Mouse (Mus musculus): ENCODE data around the gene Bcl7c. TPM values are rescaled to one million over a fixed set of nuclear protein-coding genes. Genes with fewer than 3 reads are reported as not detected.
"Not testable (repeated sequence)": the region's sequence is repeated elsewhere in the genome, so short reads cannot be mapped to it uniquely, and the experiment has no call there.

Gene Bcl7c
- total RNA-seq, 1 experiment from 2014 or later, result 72.0 TPM

DNA sequence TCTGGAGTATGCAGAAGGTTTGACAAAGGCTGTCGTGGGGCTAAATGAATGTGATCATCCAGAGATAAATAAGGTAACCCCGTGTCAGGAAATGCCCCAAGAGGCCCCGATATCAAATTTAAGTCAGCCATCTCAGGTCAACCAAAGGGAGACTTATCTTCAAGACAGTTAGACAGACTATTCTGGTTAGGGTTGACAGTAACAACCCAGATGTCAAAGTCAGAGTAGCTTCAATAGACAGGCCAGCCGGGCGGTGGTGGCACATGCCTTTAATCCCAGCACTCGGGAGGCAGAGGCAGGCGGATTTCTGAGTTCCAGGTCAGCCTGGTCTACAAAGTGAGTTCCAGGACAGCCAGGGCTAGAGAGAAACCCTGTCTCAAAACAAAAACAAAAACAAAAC is 15.0 kb downstream of the Bcl7c start:
- not testable (repeated sequence) for ATAC-seq (replicated peaks in 1 of 2; ENCODE audit: insufficient read depth in 1 of 2, low FRiP score in 2 of 2, low TSS enrichment in 1 of 2, low read depth in 1 of 2, poor library complexity in 2 of 2, severe bottlenecking in 2 of 2)

DNA sequence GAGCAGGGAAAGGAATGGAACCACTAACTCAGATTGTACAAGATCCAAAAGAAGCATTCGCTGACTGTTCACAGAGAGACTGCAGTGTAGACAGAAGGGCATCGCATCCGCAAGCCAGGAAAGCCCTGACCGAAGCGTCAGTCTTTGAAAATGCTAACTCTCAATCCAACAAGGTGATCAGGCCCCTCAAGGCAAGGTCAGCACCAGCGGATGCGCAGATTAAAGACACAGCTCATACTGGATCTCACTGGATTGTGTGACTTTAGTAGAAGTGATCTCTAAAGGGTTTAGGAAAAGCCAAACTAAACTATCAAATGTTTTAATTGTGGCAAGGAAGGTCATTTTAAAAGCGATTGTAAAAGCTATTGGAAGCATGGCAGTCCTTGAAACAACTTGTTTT is 15.4 kb downstream of the Bcl7c start:
- no peak for ATAC-seq (replicated peaks in 1 of 2; ENCODE audit: insufficient read depth in 1 of 2, low FRiP score in 2 of 2, low TSS enrichment in 1 of 2, low read depth in 1 of 2, poor library complexity in 2 of 2, severe bottlenecking in 2 of 2)

DNA sequence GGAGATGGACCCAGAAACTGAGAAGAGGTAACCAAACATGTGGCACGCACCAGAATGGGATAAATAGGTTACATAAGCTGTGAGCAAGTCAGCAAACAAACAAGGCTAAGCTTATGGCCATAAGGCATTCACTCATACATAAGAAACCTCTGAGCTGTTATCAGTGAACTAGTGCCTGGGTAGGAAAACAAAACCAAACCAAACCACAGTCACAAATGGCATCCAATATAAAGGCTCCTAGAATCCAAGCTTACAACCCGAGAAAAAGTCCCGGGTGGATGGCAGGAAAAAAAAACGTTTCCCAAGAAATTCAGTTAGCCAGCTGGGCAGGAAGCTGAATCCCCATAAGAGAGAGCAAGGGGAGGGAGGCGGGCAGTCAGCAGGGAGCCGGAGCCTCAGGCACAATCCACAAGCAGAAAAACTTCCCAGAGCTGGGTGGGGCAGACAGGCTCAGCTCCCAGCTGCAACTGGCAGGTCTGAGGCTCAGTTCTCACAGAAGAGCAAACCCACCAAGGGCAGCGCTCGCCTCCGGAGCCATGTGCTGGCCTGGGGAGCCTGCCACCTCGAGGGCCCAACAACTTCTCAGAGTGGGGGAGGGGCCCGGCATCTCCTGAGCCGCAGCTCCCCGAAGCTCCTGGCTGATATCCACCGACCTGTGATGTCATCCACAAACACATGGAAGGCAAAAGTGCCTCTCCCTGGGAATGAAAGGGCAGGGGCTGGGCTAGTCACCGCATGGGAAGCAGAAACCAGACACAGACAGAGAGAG is 17.3 kb downstream of the Bcl7c start:
- no peak for ATAC-seq (replicated peaks in 1 of 2; ENCODE audit: insufficient read depth in 1 of 2, low FRiP score in 2 of 2, low TSS enrichment in 1 of 2, low read depth in 1 of 2, poor library complexity in 2 of 2, severe bottlenecking in 2 of 2)

DNA sequence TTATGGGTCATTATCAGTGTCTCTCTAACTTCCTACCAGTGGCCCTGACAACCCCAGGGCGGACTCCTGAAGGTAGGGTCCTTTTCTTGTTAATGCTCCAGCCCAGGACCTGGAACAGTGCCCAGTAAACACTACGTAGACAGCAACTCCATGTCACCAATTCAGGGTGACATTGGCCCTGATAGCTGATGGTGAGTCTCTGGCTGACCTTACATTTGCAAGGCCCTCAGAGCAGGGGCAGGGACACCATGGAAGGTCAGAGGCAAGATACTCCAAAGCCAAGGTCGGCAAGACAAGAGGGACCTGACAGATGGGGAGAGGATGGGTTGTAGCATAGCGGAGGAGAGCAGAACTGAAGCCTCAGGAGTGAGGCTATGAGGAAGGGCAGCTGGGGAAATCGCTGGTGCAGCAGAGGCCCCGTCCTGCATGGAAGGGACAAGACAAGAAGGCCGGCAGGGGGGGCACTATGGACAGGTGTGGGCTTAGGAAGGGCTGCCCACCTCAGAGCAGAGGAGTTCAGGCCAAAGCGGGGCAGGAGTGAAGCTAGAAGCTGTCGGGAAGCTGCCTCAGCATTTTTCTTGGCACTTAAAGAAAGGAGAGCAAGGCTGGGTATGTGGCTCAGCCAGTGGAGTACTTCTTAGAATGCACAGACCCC is 19.0 kb downstream of the Bcl7c start:
- no peak for ATAC-seq (replicated peaks in 1 of 2; ENCODE audit: insufficient read depth in 1 of 2, low FRiP score in 2 of 2, low TSS enrichment in 1 of 2, low read depth in 1 of 2, poor library complexity in 2 of 2, severe bottlenecking in 2 of 2)

DNA sequence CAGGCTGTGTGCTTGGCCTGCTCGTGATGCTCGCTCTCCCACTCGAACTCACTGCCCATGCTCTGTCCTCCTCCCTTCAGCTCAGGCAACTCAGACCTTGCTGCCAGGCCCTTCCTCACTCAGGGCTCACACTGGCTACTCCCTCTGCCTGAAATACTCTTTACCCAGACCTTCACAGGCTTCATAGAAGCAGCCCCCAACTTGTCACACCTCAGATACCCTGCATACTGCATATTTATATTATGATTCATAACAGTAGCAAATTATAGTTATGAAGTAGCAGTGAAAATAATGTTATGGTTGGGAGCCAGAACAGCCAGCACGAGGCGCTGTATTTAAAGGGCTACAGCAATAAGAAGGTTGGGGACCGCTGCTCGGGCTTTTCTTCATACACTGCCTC is 19.8 kb downstream of the Bcl7c start:
- no peak for ATAC-seq (replicated peaks in 1 of 2; ENCODE audit: insufficient read depth in 1 of 2, low FRiP score in 2 of 2, low TSS enrichment in 1 of 2, low read depth in 1 of 2, poor library complexity in 2 of 2, severe bottlenecking in 2 of 2)

DNA sequence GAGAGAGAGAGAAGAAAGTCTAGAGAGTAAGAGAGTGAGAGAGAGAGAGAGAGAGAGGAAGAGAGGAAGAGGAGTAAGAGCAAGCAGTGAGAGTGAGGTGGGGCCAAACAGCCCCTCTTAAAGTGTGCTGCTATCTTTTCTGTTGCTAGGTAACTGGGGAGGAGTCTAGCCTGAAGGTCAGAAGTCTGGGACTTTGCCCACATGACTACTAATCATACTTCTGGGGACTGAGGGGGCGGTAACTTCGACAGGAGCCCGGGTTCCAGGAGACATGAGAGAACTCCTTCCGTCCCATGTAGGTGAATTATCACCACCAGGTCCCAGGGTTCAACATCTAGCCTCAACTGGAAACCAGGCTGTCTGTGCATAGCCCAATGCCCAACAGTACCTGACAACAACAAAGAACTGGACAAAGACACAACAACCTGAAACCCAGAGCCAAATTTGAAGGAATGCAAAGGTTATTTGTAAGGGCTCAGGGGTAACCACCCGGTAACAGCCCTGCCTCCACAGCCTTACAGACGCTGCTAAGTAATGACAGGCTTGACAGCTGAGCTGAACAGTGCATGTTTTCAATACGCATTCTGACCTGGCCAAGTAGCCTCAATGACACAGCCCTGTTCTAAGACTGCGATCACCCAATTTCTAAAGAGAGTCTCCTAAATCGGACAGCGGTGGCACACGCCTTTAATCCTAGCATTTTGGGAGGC is 21.8 kb downstream of the Bcl7c start:
- ATAC-seq (replicated peaks in 1 of 2; ENCODE audit: insufficient read depth in 1 of 2, low FRiP score in 2 of 2, low TSS enrichment in 1 of 2, low read depth in 1 of 2, poor library complexity in 2 of 2, severe bottlenecking in 2 of 2), result no peak

DNA sequence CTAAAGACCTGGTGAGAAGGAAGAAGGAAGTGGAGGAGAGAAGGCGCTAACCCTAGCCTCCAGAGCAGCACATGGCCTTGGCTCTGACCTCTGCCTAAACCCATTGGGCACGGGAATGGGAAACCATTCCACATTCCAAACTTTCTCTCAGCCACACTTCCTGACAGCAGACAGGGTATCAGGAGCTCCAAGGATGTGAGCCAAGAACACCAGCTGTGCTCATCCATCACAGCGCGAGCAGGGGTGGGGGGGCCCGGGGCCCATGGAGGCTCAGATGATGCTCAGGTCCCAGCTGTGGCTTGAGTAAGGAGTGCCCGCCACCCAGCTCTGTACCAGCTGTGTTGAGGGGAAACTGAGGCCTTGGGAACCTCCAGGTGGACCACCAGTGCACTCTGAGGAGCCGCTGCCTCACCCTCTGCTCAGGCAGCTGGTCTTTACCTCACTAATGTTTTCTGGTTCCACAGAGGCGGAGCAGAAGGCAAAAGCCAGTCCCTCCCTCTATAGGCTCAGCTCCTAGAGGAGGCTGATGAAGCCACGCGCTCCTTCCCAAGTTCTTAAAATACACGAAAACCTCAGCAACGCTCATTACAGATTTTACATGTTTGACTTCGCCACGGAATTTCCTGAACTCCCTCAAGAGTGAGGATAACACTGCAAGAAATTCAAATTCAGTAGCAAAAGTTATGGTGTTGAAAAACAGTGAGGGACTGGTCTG is 23.3 kb downstream of the Bcl7c start:
- ATAC-seq (replicated peaks in 1 of 2; ENCODE audit: insufficient read depth in 1 of 2, low FRiP score in 2 of 2, low TSS enrichment in 1 of 2, low read depth in 1 of 2, poor library complexity in 2 of 2, severe bottlenecking in 2 of 2), result no peak

DNA sequence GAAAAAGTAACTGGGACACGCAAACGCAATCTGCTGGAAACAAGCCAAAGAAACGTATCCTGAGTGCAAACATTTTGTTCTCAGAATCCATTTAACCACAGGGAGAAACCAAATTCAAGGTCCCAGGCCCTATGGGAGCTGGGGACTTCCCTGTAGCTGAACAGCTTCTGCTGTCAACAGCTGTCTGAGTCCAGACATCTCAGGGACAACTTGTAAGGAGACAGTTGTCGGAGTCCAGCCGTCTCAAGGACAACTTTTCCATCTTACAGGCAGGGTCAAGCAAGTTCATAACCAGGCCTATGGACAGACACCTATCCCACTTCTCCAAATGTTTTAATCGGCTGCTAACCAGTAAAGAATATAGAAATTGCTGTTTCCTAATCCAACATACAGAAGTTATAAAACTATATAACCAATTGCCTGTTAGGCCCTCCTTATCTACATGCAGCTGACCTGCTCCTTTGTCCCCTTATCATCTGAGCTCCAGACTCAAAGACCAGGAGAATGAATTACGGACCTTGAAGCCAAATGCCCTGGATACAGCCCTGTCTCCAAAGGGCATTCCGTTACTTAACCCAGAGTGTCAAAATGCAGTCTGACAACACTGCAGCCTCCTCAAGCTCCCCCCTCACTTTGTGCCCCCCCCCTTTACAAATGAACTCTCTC is 26.7 kb downstream of the Bcl7c start:
- ATAC-seq (replicated peaks in 1 of 2; ENCODE audit: insufficient read depth in 1 of 2, low FRiP score in 2 of 2, low TSS enrichment in 1 of 2, low read depth in 1 of 2, poor library complexity in 2 of 2, severe bottlenecking in 2 of 2), result no peak

DNA sequence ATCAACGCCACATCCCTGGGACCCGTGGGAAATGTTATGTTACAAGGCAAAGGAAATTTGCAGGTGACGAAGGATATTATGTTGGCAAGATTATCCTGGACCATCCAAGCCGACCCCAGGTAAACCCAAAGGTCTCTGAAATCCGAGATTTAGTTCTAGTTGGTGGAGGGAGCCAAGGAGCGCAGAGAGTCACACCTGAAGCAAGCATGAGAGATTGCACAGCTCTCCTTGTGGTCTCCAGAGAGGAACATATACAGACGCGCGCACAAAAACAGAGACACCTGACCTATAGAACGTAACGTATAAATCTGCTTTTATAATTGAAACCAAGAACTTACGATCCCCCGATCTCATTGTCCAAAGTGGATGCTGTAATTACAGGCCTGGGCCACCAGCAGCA is 28.2 kb downstream of the Bcl7c start:
- no peak for ATAC-seq (replicated peaks in 1 of 2; ENCODE audit: insufficient read depth in 1 of 2, low FRiP score in 2 of 2, low TSS enrichment in 1 of 2, low read depth in 1 of 2, poor library complexity in 2 of 2, severe bottlenecking in 2 of 2)

DNA sequence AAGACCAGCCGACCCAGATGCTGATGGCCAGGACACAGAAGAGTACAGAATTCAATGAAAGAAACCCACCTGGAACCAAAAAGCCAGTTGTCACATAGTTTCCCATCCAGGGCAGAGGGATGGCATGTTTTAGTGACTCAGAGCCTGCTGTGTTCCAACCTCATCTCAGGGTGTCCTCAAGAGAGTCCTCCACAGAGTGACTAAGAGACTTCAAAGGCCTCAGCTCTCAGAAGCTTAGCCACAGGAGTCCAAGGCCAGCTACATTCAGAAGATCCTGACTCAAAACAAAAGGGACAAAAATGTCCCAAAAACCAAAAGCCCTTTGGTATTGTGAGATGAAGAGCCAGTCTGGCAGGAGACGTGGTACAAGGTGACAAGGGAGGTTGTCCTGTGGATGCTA is 29.9 kb downstream of the Bcl7c start:
- ATAC-seq (replicated peaks in 1 of 2; ENCODE audit: insufficient read depth in 1 of 2, low FRiP score in 2 of 2, low TSS enrichment in 1 of 2, low read depth in 1 of 2, poor library complexity in 2 of 2, severe bottlenecking in 2 of 2), result no peak

DNA sequence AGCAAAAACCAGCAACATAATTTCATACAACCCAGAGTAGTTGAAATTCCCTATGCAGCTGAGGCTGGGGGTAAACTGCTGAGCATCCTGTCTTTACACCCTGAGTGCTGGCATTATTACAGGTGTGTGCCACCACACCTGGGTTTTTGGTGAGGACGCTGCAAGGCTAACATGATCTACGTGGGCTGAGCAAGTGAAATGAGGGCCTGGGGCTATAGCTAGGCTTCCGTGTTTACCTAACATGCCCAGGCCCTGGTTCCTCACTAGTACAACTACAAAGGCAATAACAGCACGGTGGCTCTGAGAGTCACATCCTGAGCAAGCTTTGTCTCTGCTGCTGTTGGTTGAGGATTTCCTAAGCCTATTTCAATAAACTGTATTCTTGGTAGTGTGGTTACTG is 31.1 kb downstream of the Bcl7c start:
- ATAC-seq (replicated peaks in 1 of 2; ENCODE audit: insufficient read depth in 1 of 2, low FRiP score in 2 of 2, low TSS enrichment in 1 of 2, low read depth in 1 of 2, poor library complexity in 2 of 2, severe bottlenecking in 2 of 2), result no peak

DNA sequence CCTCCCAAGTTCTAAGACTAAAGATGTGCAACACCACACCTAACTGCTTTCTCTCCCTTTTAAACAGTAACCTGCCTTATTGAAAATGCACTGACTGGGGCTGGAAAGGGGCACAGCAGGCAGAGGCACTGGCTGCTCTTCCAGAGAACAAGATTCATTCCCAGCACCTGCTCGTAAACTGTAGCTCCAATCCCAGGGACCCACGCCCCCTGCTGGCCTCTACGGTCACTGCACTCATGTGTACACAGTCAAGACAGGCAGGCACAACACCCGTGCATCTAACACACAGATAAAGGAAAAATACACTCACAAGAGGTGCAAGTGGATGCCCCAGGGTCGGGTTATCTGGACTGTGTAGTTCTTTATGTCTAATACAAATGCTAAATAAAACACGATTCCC is 31.7 kb downstream of the Bcl7c start:
- 0 out of 4 replicates have a peak, but pooled peaks of 1 of the 2 experiments have one; percentile 22 for ATAC-seq (replicated peaks in 1 of 2; ENCODE audit: insufficient read depth in 1 of 2, low FRiP score in 2 of 2, low TSS enrichment in 1 of 2, low read depth in 1 of 2, poor library complexity in 2 of 2, severe bottlenecking in 2 of 2)

DNA sequence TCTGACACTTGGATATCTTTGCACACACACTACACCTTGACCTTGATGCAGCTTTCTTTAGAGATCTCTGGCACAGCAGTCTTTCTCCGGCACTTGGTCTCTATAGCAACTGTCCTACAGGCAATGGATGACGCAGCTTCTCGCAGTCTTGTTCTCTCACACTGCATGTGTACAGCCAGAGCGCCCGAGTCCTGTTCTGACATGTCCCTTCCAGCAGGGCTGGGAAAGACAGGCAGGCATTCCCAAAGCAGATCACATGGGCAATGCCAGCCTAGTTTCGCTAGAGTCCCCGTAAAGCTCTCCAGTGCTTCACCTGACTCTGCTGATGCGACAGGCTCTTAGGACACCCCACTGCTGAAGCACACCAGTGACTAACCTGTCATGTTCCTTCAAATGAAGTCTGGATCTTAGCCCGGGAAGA is 33.3 kb downstream of the Bcl7c start:
- no peak for ATAC-seq (replicated peaks in 1 of 2; ENCODE audit: insufficient read depth in 1 of 2, low FRiP score in 2 of 2, low TSS enrichment in 1 of 2, low read depth in 1 of 2, poor library complexity in 2 of 2, severe bottlenecking in 2 of 2)

DNA sequence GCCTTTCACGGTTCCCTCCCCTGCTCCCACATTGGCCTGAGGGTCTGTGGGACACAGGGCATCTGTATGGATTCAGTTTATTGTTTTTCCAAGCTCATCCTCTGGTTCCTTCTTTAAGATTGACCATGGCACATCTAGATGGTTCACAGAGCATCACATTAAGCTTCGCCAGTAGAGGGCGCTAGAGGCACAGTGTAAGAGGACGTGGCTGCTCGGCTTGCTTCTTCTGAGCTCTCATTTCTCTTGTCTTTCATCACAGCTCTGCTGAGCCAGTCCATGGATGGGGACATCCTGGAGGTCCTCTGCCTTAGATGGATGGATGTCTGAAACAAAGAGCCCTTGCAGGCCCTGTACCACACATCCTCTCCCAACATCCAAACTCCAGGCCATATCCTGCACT is 33.8 kb downstream of the Bcl7c start:
- peak; percentile 83 to 90 for ATAC-seq (replicated peaks in 1 of 2; ENCODE audit: insufficient read depth in 1 of 2, low FRiP score in 2 of 2, low TSS enrichment in 1 of 2, low read depth in 1 of 2, poor library complexity in 2 of 2, severe bottlenecking in 2 of 2)

DNA sequence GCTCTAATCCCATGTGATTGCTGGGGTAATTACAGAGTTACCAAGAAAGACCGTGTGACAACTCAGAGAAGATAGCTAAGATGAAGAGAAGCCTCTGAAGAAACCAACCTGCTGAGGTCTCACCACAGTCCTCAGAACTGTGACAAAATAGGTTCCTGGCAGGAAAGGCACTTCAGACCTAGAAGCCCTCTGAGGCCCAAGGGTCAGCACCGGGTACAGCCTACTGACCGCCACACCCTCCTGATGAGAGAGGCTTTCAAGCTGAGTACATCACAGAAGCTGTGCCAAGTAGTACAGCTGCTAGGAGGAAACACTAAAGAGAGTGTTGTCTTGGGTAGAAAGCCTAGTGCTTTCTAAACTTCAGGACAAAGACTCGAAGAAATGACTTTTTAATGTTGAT is 36.0 kb downstream of the Bcl7c start:
- no peak for ATAC-seq (replicated peaks in 1 of 2; ENCODE audit: insufficient read depth in 1 of 2, low FRiP score in 2 of 2, low TSS enrichment in 1 of 2, low read depth in 1 of 2, poor library complexity in 2 of 2, severe bottlenecking in 2 of 2)

DNA sequence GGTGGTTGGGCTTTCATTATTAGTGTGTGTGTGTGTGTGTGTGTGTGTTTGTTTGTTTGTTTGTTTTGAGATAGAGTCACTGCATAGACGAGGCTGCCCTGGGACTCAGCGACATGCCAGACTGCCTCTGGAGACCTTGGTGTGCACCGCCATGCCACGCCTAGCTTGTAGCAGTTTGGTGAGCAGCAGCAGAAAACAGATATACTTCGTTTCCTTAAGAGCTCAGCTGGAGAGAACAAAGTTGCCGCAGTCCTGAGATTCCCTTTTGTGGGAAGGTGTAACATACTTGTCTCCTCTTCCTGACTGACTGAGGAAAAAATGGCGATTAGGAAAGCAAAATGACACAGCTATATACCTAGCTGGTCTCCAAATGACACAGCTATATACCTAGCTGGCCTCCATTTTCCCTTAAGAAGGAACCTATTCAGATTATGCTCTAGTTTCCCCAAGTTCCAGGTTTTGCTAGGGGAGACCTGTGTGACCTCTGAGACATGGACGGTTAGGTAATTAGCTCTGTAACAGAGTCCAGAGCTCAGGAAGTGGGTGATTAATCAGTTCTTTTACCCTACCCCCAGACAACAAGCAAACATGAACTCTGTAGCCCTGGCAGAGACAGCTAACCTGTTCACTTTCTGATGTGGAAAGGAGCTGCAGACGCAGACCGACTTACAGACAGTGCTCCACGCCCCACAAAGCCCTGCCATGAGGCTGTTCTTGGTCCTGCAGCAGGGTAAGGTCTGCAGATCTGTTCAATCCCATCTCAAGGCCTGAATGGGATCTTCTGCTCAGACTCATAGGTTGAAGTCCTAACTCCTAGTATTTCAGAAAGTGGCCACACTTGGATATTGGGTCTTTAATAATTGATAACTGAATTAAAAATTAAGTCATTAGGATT is 36.6 kb downstream of the Bcl7c start:
- no peak for ATAC-seq (replicated peaks in 1 of 2; ENCODE audit: insufficient read depth in 1 of 2, low FRiP score in 2 of 2, low TSS enrichment in 1 of 2, low read depth in 1 of 2, poor library complexity in 2 of 2, severe bottlenecking in 2 of 2)
